Mouse (Mus musculus): ENCODE measurements around the gene Caskin2. TPM values are rescaled to one million over a fixed set of nuclear protein-coding genes. Genes with fewer than 3 reads are reported as not detected.

Caskin2 gene
- total and polyA plus RNA-seq, 3 experiments = 6.5 to 10.9 TPM; not detected in 1

DNA sequence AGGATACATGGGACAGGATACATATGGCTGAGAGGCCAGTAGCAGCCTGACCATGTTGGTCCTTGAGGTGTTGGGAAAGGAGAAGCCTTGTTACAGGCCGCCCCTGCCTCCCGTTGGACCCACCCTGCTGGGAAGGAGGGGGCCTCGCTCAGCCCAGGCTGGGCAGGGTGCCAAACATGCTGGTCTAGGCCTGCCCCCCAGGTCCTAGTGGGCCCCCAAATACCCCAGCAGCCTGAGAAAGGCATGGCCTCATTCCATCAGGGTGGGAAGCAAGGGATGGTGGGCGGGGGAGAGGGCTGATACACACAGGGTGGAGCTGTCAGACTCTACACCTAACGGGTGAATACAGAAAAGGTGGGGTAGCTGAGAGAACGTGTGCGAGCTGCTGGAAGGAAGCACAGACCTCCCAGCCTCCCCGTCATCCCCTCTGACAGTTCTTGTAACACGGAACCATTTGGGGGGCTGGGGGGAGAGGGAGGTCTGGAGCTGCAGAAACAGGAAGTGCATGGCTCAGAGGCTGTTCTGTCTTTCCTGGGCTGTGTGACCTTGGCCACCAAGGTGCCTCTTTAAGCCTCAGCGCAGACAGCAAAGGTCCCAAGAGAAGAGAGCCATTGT is 4.6 kb downstream of the Caskin2 start:
- peaks cover 0 to 6% of the 10 kb centered on the region in 2 experiments; a peak in 2 of 4 replicates for H3K36me3 ChIP-seq (ENCODE audit: control insufficient read depth in 1 of 2, insufficient read depth in 2 of 2, low read length in 2 of 2)
- H3K4me1 ChIP-seq (ENCODE audit: control insufficient read depth in 1 of 2, insufficient read depth in 2 of 2, low read length in 2 of 2) = peaks cover 0 to 15% of the 10 kb centered on the region in 2 experiments; a peak in 3 of 4 replicates
- H3K27me3 ChIP-seq (ENCODE audit: control insufficient read depth in 1 of 2, insufficient read depth in 2 of 2, low read length in 2 of 2) = no peaks in the 10 kb centered on the region
- no peak overlapping the region for H3K27ac ChIP-seq (ENCODE audit: control insufficient read depth, low read depth, low read length)
- H3K9ac ChIP-seq (ENCODE audit: control insufficient read depth, low read depth, low read length, poor library complexity, severe bottlenecking) = peak overlapping the region; percentile 18; the same call in 1 of the 2 replicates
- no peak overlapping the region for H3K4me3 ChIP-seq (ENCODE audit: control insufficient read depth in 1 of 2, insufficient read depth in 1 of 2, low read depth in 2 of 2, low read length in 2 of 2)
- peaks cover 7% of the 10 kb centered on the region for H3K79me2 ChIP-seq (ENCODE audit: control insufficient read depth, insufficient read depth, low read length, poor library complexity)
- TF ChIP-seq TCF12 (IDR thresholded peaks at IDR 0.05; ENCODE audit: low read depth, low read length) (no peak), BHLHE40 (IDR thresholded peaks at IDR 0.05; ENCODE audit: borderline replicate concordance, low read depth, low read length) (no peak), SMC3 (IDR thresholded peaks at IDR 0.05; ENCODE audit: low read depth, low read length) (no peak), ZKSCAN1 (IDR thresholded peaks at IDR 0.05; ENCODE audit: low read depth, low read length) (no peak), ELF1 (IDR thresholded peaks at IDR 0.05; ENCODE audit: low read depth, low read length) (peak; percentile 35; the same call in 1 of the 2 replicates)
- no peaks in the 10 kb centered on the region for H3K9me3 ChIP-seq (replicated peaks; ENCODE audit: insufficient read depth, low read length)
- peak; percentile 60 for DNase-seq (ENCODE audit: low read depth, low spot score)

- Histone ChIP-seq H3K9me3 (replicated peaks; ENCODE audit: insufficient read depth, low read length) (no peaks in the 10 kb centered on the region), H3K4me3 (ENCODE audit: control insufficient read depth in 1 of 2, insufficient read depth in 1 of 2, low read depth in 2 of 2, low read length in 2 of 2) (no peak overlapping the region), H3K27ac (ENCODE audit: control insufficient read depth, low read depth, low read length) (no peak overlapping the region), H3K79me2 (ENCODE audit: control insufficient read depth, insufficient read depth, low read length, poor library complexity) (peaks cover 4% of the 10 kb centered on the region), H3K36me3 (ENCODE audit: control insufficient read depth in 1 of 2, insufficient read depth in 2 of 2, low read length in 2 of 2) (peaks cover 0 to 6% of the 10 kb centered on the region in 2 experiments; a peak in 2 of 4 replicates), H3K27me3 (ENCODE audit: control insufficient read depth in 1 of 2, insufficient read depth in 2 of 2, low read length in 2 of 2) (no peaks in the 10 kb centered on the region), H3K4me1 (ENCODE audit: control insufficient read depth in 1 of 2, insufficient read depth in 2 of 2, low read length in 2 of 2) (peaks cover 0 to 15% of the 10 kb centered on the region in 2 experiments; a peak in 3 of 4 replicates), H3K9ac (ENCODE audit: control insufficient read depth, low read depth, low read length, poor library complexity, severe bottlenecking) (no peak overlapping the region)
- TF ChIP-seq MAZ (IDR thresholded peaks at IDR 0.05; ENCODE audit: low read depth, low read length) = no peak
- no peak for TF ChIP-seq USF1 (IDR thresholded peaks at IDR 0.05; ENCODE audit: low read depth, low read length)
- TF ChIP-seq GABPA (IDR thresholded peaks at IDR 0.05; ENCODE audit: low read depth, low read length) = no peak
- no peak for TF ChIP-seq MEF2A (IDR thresholded peaks at IDR 0.05; ENCODE audit: extremely low read depth, insufficient replicate concordance, low read depth, low read length, poor library complexity, severe bottlenecking)
- TF ChIP-seq POLR2AphosphoS2 (IDR thresholded peaks at IDR 0.05; ENCODE audit: low read length) = no peak
- no peak for TF ChIP-seq TBP (IDR thresholded peaks at IDR 0.05; ENCODE audit: low read depth, low read length)
- no peak for TF ChIP-seq ELF1 (IDR thresholded peaks at IDR 0.05; ENCODE audit: low read depth, low read length)
- no peak for TF ChIP-seq USF2 (IDR thresholded peaks at IDR 0.05; ENCODE audit: borderline replicate concordance in 1 of 2, insufficient read depth in 1 of 2, low read depth in 1 of 2, low read length in 2 of 2)
- TF ChIP-seq SMC3 (IDR thresholded peaks at IDR 0.05; ENCODE audit: low read depth, low read length) = no peak
- no peak for DNase-seq (ENCODE audit: low read depth, low spot score)
These were observed 5.5 kb downstream of the Caskin2 start for GRCm38 (mm10) chr11:115807971-115808370.

All from MEL (cell line).